24 mouse cellular contexts compared by ENCODE assay signal in the genomic region with DNA sequence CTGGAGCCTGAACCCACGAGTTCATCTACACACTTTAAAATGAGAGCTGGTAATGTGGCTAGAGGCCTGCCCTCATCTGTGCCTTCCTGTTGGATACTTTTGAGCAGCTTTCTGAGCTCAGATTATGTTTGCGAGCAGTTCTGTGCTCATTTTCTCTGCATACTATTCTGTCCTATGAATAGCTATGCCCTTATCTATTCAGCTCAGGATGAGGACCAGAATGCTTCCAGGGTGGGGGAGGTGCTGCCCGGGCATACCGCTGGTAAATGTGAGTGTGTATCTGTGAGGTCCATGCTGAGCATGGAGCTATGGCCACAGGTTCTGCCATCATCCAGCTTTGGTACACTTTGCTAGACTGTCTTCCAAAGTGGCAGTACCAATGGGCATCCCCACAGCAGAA. TPM values are rescaled to one million over a fixed set of nuclear protein-coding genes. Genes with fewer than 3 reads are reported as not detected.
DNase-seq lines count a peak whose midpoint lies in the region; ATAC-seq and TF ChIP-seq lines count a peak whose summit lies in the region.
"Had no signal": no experiment of that assay in that cellular context is flagged by ENCODE, and none has a peak within 500 bp of the region (broad histone marks: within the 10 kb centered on the region; RNA-seq: fewer than 3 reads in every experiment).

No protein-coding gene starts in this region.

- H3K4me3 ChIP-seq in heart, embryonic 16.5 days (ENCODE audit: low read length): no peak overlapping the region
- no peak overlapping the region for H3K4me3 ChIP-seq in liver, postnatal 0 days (ENCODE audit: low read depth, low read length)
- no peak overlapping the region for H3K4me3 ChIP-seq in left cerebral cortex, adult 2 months
- H3K4me3 ChIP-seq: forebrain, embryonic 12.5 days; hindbrain, embryonic 13.5 days; intestine, embryonic 15.5 days; midbrain, embryonic 13.5 days; myocyte had no signal

- TF ChIP-seq CTCF in liver, postnatal 0 days (IDR thresholded peaks at IDR 0.05; ENCODE audit: low read depth): no peak
- no peak for TF ChIP-seq CTCF in left cerebral cortex, adult 2 months (IDR thresholded peaks at IDR 0.05)

- H3K9ac ChIP-seq in heart, embryonic 16.5 days (ENCODE audit: low read length): no peak overlapping the region
- H3K9ac ChIP-seq in liver, postnatal 0 days (replicated peaks): no peak overlapping the region
- H3K9ac ChIP-seq: forebrain, embryonic 12.5 days; hindbrain, embryonic 13.5 days; intestine, embryonic 15.5 days; midbrain, embryonic 13.5 days had no signal

- peaks cover 26% of the 10 kb centered on the region for H3K4me1 ChIP-seq in heart, embryonic 16.5 days (ENCODE audit: control insufficient read depth, insufficient read depth, low read length)
- peaks cover 31% of the 10 kb centered on the region for H3K4me1 ChIP-seq in liver, postnatal 0 days (ENCODE audit: insufficient read depth)
- H3K4me1 ChIP-seq: intestine, embryonic 15.5 days had no signal

- TF ChIP-seq EP300 in liver, postnatal 0 days (IDR thresholded peaks at IDR 0.05; ENCODE audit: low read depth): peak; percentile 88

- 33% methylated on average over 4 of the region's 4 CpGs for WGBS in heart, embryonic 16.5 days
- 48% methylated on average over 4 of the region's 4 CpGs for WGBS in liver, postnatal 0 days (ENCODE audit: insufficient replicate concordance)

- no peak for DNase-seq in heart, adult 9 months (ENCODE audit: low spot score in 2 of 2)
- DNase-seq in c-Kit-positive CD71-positive TER-119-positive erythroid progenitor cells, embryonic 14.5 days (ENCODE audit: low spot score): peak; percentile 62
- DNase-seq in liver, postnatal 0 days: peak; percentile 55
- no peak for DNase-seq in left cerebral cortex, adult 2 months (ENCODE audit: extremely low spot score in 1 of 2, low spot score in 2 of 2)
- DNase-seq in neural tube, embryonic 10.5 days (ENCODE audit: extremely low spot score, low spot score): no peak
- DNase-seq: adrenal gland, postnatal 36 days; cerebellum, adult 9-10 months; gastrocnemius, postnatal 36 days; left cerebral cortex, postnatal 4 days; lung, adult 18-20 months; lung, postnatal 36 days; retina, postnatal 1 day; thymus, adult 2 months had no signal

- intact Hi-C loops in left cerebral cortex, adult 2 months (cut with DNase I): no loop called here

- peak overlapping the region; percentile 60 for H3K27ac ChIP-seq in heart, embryonic 16.5 days (ENCODE audit: low read length)
- peak overlapping the region; percentile 58 for H3K27ac ChIP-seq in liver, postnatal 0 days (ENCODE audit: low read depth)
- H3K27ac ChIP-seq in left cerebral cortex, adult 2 months: no peak overlapping the region
- H3K27ac ChIP-seq: forebrain, embryonic 12.5 days; hindbrain, embryonic 13.5 days; intestine, embryonic 15.5 days; midbrain, embryonic 13.5 days had no signal

- no peaks in the 10 kb centered on the region for H3K9me3 ChIP-seq in heart, embryonic 16.5 days (replicated peaks; ENCODE audit: control insufficient read depth, low read length)
- H3K9me3 ChIP-seq in liver, postnatal 0 days (ENCODE audit: low read length): no peaks in the 10 kb centered on the region
- H3K9me3 ChIP-seq: forebrain, embryonic 12.5 days; hindbrain, embryonic 13.5 days; intestine, embryonic 15.5 days; midbrain, embryonic 13.5 days had no signal

- 0 out of 2 replicates have a peak, but pooled peaks have one; percentile 45 for ATAC-seq in heart, embryonic 16.5 days (replicated peaks; ENCODE audit: extremely low read depth, insufficient read depth, low FRiP score)
- peak; percentile 75 for ATAC-seq in erythroid progenitor cell, adult 5-6 weeks (replicated peaks; ENCODE audit: low FRiP score, poor library complexity, severe bottlenecking)
- peak; percentile 82 for ATAC-seq in liver, postnatal 0 days
- ATAC-seq: intestine, embryonic 15.5 days; midbrain, embryonic 13.5 days had no signal

- H3K4me2 ChIP-seq in heart, embryonic 16.5 days (ENCODE audit: low read depth, low read length): peak overlapping the region; percentile 19; the same call in 1 of the 2 replicates
- H3K4me2 ChIP-seq in liver, postnatal 0 days (ENCODE audit: low read depth, low read length): peak overlapping the region; percentile 28; the same call in 1 of the 2 replicates
- H3K4me2 ChIP-seq: forebrain, embryonic 12.5 days; hindbrain, embryonic 13.5 days; intestine, embryonic 15.5 days; midbrain, embryonic 13.5 days had no signal

- H3K36me3 ChIP-seq in heart, embryonic 16.5 days (ENCODE audit: control insufficient read depth, insufficient read depth): peaks cover 15% of the 10 kb centered on the region; the same call in 1 of the 2 replicates
- H3K36me3 ChIP-seq in liver, postnatal 0 days (replicated peaks; ENCODE audit: insufficient read depth, low read length): peaks cover 93% of the 10 kb centered on the region
- H3K36me3 ChIP-seq: forebrain, embryonic 12.5 days; hindbrain, embryonic 13.5 days; intestine, embryonic 15.5 days; midbrain, embryonic 13.5 days had no signal

- H3K27me3 ChIP-seq in heart, embryonic 16.5 days (ENCODE audit: control insufficient read depth, insufficient read depth, low read length): no peaks in the 10 kb centered on the region
- no peaks in the 10 kb centered on the region for H3K27me3 ChIP-seq in liver, postnatal 0 days (ENCODE audit: insufficient read depth, low read length)
- H3K27me3 ChIP-seq: forebrain, embryonic 12.5 days; hindbrain, embryonic 13.5 days; intestine, embryonic 15.5 days; midbrain, embryonic 13.5 days had no signal

RNA-seq across cellular contexts. Expression of gene Stom, which starts 19.2 kb away (rescaled TPM):
- 61.1 and 64.2 TPM in 2 replicates for polyA plus RNA-seq in heart, embryonic 16.5 days (2015; fragmentation: Nextera tagmentation; extraction: Ambion mirVana)
- total RNA-seq in erythroid progenitor cell, adult 5-6 weeks (2015; ENCODE audit: low replicate concordance): 563 and 590 TPM in 2 replicates
- total RNA-seq in erythroid progenitor cell, adult 5-6 weeks (2017; ENCODE audit: low replicate concordance): 638 and 692 TPM in 2 replicates
- polyA plus RNA-seq in liver, postnatal 0 days (2015; fragmentation: Nextera tagmentation; extraction: Ambion mirVana): 77.1 and 86.3 TPM in 2 replicates
- total RNA-seq in left cerebral cortex, adult 2 months (2021): 1 to 10 TPM; 6.3 to 6.7 TPM

RNA-seq across cellular contexts. Expression of gene 4930568D16Rik, which starts 49.9 kb away (rescaled TPM):
- not detected in 2 replicates for polyA plus RNA-seq in heart, embryonic 16.5 days (2015; fragmentation: Nextera tagmentation; extraction: Ambion mirVana)
- total RNA-seq in erythroid progenitor cell, adult 5-6 weeks (2015; ENCODE audit: low replicate concordance): not detected in 2 replicates
- not detected in 2 replicates for total RNA-seq in erythroid progenitor cell, adult 5-6 weeks (2017; ENCODE audit: low replicate concordance)
- not detected in 2 replicates for polyA plus RNA-seq in liver, postnatal 0 days (2015; fragmentation: Nextera tagmentation; extraction: Ambion mirVana)
- total RNA-seq in left cerebral cortex, adult 2 months (2021): not detected
- total RNA-seq: adrenal gland, postnatal 36 days; gastrocnemius, postnatal 36 days; left cerebral cortex, postnatal 4 days; neutrophil, adult 5-6 weeks had no signal
- polyA plus RNA-seq: embryonic facial prominence, embryonic 14.5 days; forebrain, embryonic 12.5 days; hindbrain, embryonic 13.5 days; intestine, embryonic 15.5 days; kidney, embryonic 14.5 days; large intestine, adult 2 months; midbrain, embryonic 13.5 days; myocyte; thymus, adult 2 months had no signal

Comparison
In these comparisons a context has a peak if more than half of its experiments do, and no peak if none do; other contexts are left out.
1. DNase-seq: peak in c-Kit-positive CD71-positive TER-119-positive erythroid progenitor cells, embryonic 14.5 days (single experiment) and liver, postnatal 0 days (single experiment); none in heart, adult 9 months (0 of 2), left cerebral cortex, adult 2 months (0 of 2) and neural tube, embryonic 10.5 days (single experiment).
2. RNA of gene Stom, which starts 19.2 kb away (total RNA-seq): 563 to 692 TPM in erythroid progenitor cell, adult 5-6 weeks; 6.3 to 6.7 TPM in left cerebral cortex, adult 2 months; every median in the first group is over 10 times any median in the second.
3. Peak in every context shown above with its lines, with median percentiles within 50 percentile points of each other: ATAC-seq.